Mouse (Mus musculus): Measurements from ENCODE around the gene Mlxip.

The Mlxip gene

GRCm38 (mm10) chr5:123501973-123502372 lies 107.4 kb downstream of the Mlxip start:
- no peak for DNase-seq (ENCODE audit: extremely low spot score, low read depth, low spot score)
